Mouse (Mus musculus) brain, embryonic 14.5 days (tissue): ENCODE results near the gene Fam102b.

ENCODE experiments used
- CTCF ChIP-seq: fragments of 200-500 bp; IDR thresholded peaks from 2 replicates; pipeline ENCODE4 v1.5.1; 2012; ENCODE audit warnings: inconsistent platforms, mild to moderate bottlenecking, moderate library complexity, borderline replicate concordance; ENCODE audit not compliant: insufficient read depth, insufficient read length; ENCODE audit errors: extremely low read depth
- POLR2A ChIP-seq: fragments of 200-500 bp; IDR thresholded peaks from 2 replicates; pipeline ENCODE4 v1.6.1; 2012; ENCODE audit warnings: mild to moderate bottlenecking, inconsistent platforms, borderline replicate concordance; ENCODE audit not compliant: poor library complexity, insufficient read depth, insufficient read length, severe bottlenecking; ENCODE audit errors: extremely low read depth

DNA sequence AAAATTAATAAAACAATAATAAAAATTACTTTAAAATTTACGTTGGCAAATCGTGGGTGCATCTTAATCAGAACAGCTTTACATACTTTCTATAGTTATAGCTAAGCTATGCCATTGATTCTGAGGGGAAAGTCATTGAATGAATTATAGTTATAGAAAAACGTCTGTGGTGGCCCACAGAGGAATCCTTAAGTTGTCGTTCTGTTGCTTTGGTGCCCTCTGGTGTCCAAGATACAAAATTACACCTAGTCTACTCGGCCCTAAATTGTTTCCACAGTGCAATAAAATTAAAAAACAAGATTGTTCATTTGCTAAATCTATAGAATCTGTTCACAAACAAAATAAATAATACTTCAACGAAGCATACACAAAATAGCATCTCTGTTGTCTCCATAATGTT is 35.6 kb upstream of the Fam102b start:
- TF ChIP-seq CTCF (peak; percentile 69; the same call in 1 of the 2 replicates), POLR2A (no peak)
